Mouse (Mus musculus): Measurements from ENCODE around the gene Ganab. TPM values are rescaled to one million over a fixed set of nuclear protein-coding genes. Genes with fewer than 3 reads are reported as not detected.
A peak's percentile ranks its signal among the peaks of the same experiment; 100 is the strongest.

Gene Ganab
- polyA plus RNA-seq, 1 experiment from 2014 or later, result 109 TPM

- no peak overlapping the region for H3K9ac ChIP-seq (ENCODE audit: low read length)
- H3K4me1 ChIP-seq (ENCODE audit: control insufficient read depth, insufficient read depth, low read length), result peaks cover 5% of the 10 kb centered on the region
- H3K27me3 ChIP-seq (ENCODE audit: control insufficient read depth, insufficient read depth, low read length), result no peaks in the 10 kb centered on the region
- no peaks in the 10 kb centered on the region for H3K9me3 ChIP-seq (ENCODE audit: control insufficient read depth, low read length)
- no peak overlapping the region for H3K4me2 ChIP-seq
- no peaks in the 10 kb centered on the region for H3K36me3 ChIP-seq (ENCODE audit: control insufficient read depth, insufficient read depth, low read length)
- H3K27ac ChIP-seq (ENCODE audit: low read depth, low read length), result no peak overlapping the region
- peak; percentile 61 for DNase-seq (ENCODE audit: low spot score, missing footprints)
- WGBS, result 69% methylated on average over 2 of the region's 2 CpGs
- no peak for ATAC-seq (ENCODE audit: low FRiP score)
- no peak overlapping the region for H3K4me3 ChIP-seq (ENCODE audit: low read depth, low read length)
These were observed 38.9 kb downstream of the Ganab start for GRCm38 (mm10) chr19:8936736-8937135.

- DNase-seq (ENCODE audit: low spot score, missing footprints), result no peak
- Histone ChIP-seq H3K36me3 (ENCODE audit: control insufficient read depth, insufficient read depth, low read length) (peaks cover 5% of the 10 kb centered on the region; the same call in 1 of the 2 replicates), H3K27ac (ENCODE audit: low read depth, low read length) (no peak overlapping the region), H3K9me3 (ENCODE audit: control insufficient read depth, low read length) (no peaks in the 10 kb centered on the region), H3K27me3 (ENCODE audit: control insufficient read depth, insufficient read depth, low read length) (no peaks in the 10 kb centered on the region), H3K4me1 (ENCODE audit: control insufficient read depth, insufficient read depth, low read length) (peaks cover 15% of the 10 kb centered on the region), H3K4me2 (peak overlapping the region; percentile 73; the same call in 1 of the 2 replicates), H3K9ac (ENCODE audit: low read length) (peak overlapping the region; percentile 95), H3K4me3 (ENCODE audit: low read depth, low read length) (peak overlapping the region; percentile 98; the same call in 1 of the 2 replicates)
- 82% methylated on average over 15 of the region's 15 CpGs for WGBS
- ATAC-seq (ENCODE audit: low FRiP score), result peak; percentile 0
These were observed 42.8 kb downstream of the Ganab start for GRCm38 (mm10) chr19:8940526-8941133.

- H3K4me1 ChIP-seq (ENCODE audit: control insufficient read depth, insufficient read depth, low read length), result peaks cover 15% of the 10 kb centered on the region
- no peaks in the 10 kb centered on the region for H3K9me3 ChIP-seq (ENCODE audit: control insufficient read depth, low read length)
- peaks cover 6% of the 10 kb centered on the region; the same call in 1 of the 2 replicates for H3K36me3 ChIP-seq (ENCODE audit: control insufficient read depth, insufficient read depth, low read length)
- H3K27me3 ChIP-seq (ENCODE audit: control insufficient read depth, insufficient read depth, low read length), result no peaks in the 10 kb centered on the region
- DNase-seq (ENCODE audit: low spot score, missing footprints) (peak; percentile 91), ATAC-seq (ENCODE audit: low FRiP score) (peak; percentile 45)
- peak overlapping the region; percentile 67 for H3K27ac ChIP-seq (ENCODE audit: low read depth, low read length)
- WGBS, result 31% methylated on average over 10 of the region's 10 CpGs
- H3K4me3 ChIP-seq (ENCODE audit: low read depth, low read length), result peak overlapping the region; percentile 98
- peak overlapping the region; percentile 73 for H3K4me2 ChIP-seq
- H3K9ac ChIP-seq (ENCODE audit: low read length), result peak overlapping the region; percentile 95
These were observed 43.3 kb downstream of the Ganab start for GRCm38 (mm10) chr19:8941136-8941514.

- Histone ChIP-seq H3K4me1 (ENCODE audit: control insufficient read depth, insufficient read depth, low read length) (peaks cover 15% of the 10 kb centered on the region), H3K4me2 (peak within 1 kb of the TSS; percentile 73), H3K27ac (ENCODE audit: low read depth, low read length) (peak within 1 kb of the TSS; percentile 95), H3K36me3 (ENCODE audit: control insufficient read depth, insufficient read depth, low read length) (peaks cover 10% of the 10 kb centered on the region), H3K9me3 (ENCODE audit: control insufficient read depth, low read length) (no peaks in the 10 kb centered on the region), H3K4me3 (ENCODE audit: low read depth, low read length) (peak within 1 kb of the TSS; percentile 98), H3K9ac (ENCODE audit: low read length) (peak within 1 kb of the TSS; percentile 95), H3K27me3 (ENCODE audit: control insufficient read depth, insufficient read depth, low read length) (no peaks in the 10 kb centered on the region)
- WGBS, result under 1% methylated on average over 64 of the region's 64 CpGs
- DNase-seq (ENCODE audit: low spot score, missing footprints) (peak; percentile 100), ATAC-seq (ENCODE audit: low FRiP score) (peak; percentile 96)
These were observed 43.8 kb downstream of the Ganab start, which contains the start of gene Mta2 for GRCm38 (mm10) chr19:8941515-8942217. Gene Mta2 (plus strand): TSS chr19:8941875.

GRCm38 (mm10) chr19:8942276-8942964, 44.5 kb downstream of the Ganab start:
- H3K9me3 ChIP-seq (ENCODE audit: control insufficient read depth, low read length), result no peaks in the 10 kb centered on the region
- peaks cover 12% of the 10 kb centered on the region for H3K36me3 ChIP-seq (ENCODE audit: control insufficient read depth, insufficient read depth, low read length)
- under 1% methylated on average over 44 of the region's 46 CpGs for WGBS
- H3K27ac ChIP-seq (ENCODE audit: low read depth, low read length), result peak overlapping the region; percentile 95
- peak overlapping the region; percentile 95 for H3K9ac ChIP-seq (ENCODE audit: low read length)
- ATAC-seq (ENCODE audit: low FRiP score), result peak; percentile 66
- H3K4me1 ChIP-seq (ENCODE audit: control insufficient read depth, insufficient read depth, low read length), result peaks cover 15% of the 10 kb centered on the region
- peak overlapping the region; percentile 98 for H3K4me3 ChIP-seq (ENCODE audit: low read depth, low read length)
- H3K27me3 ChIP-seq (ENCODE audit: control insufficient read depth, insufficient read depth, low read length), result no peaks in the 10 kb centered on the region
- H3K4me2 ChIP-seq, result peak overlapping the region; percentile 73
- peak; percentile 95 for DNase-seq (ENCODE audit: low spot score, missing footprints)

GRCm38 (mm10) chr19:8943047-8943446, 45.2 kb downstream of the Ganab start:
- peak overlapping the region; percentile 98 for H3K4me3 ChIP-seq (ENCODE audit: low read depth, low read length)
- no peaks in the 10 kb centered on the region for H3K27me3 ChIP-seq (ENCODE audit: control insufficient read depth, insufficient read depth, low read length)
- no peak for ATAC-seq (ENCODE audit: low FRiP score)
- H3K36me3 ChIP-seq (ENCODE audit: control insufficient read depth, insufficient read depth, low read length), result peaks cover 19% of the 10 kb centered on the region
- peak overlapping the region; percentile 95 for H3K9ac ChIP-seq (ENCODE audit: low read length)
- H3K27ac ChIP-seq (ENCODE audit: low read depth, low read length), result no peak overlapping the region
- WGBS, result 79% methylated on average over 2 of the region's 2 CpGs
- DNase-seq (ENCODE audit: low spot score, missing footprints), result peak; percentile 82
- no peaks in the 10 kb centered on the region for H3K9me3 ChIP-seq (ENCODE audit: control insufficient read depth, low read length)
- H3K4me1 ChIP-seq (ENCODE audit: control insufficient read depth, insufficient read depth, low read length), result peaks cover 15% of the 10 kb centered on the region
- H3K4me2 ChIP-seq, result peak overlapping the region; percentile 73

- ATAC-seq (ENCODE audit: low FRiP score), result no peak
- peaks cover 15% of the 10 kb centered on the region for H3K4me1 ChIP-seq (ENCODE audit: control insufficient read depth, insufficient read depth, low read length)
- H3K27me3 ChIP-seq (ENCODE audit: control insufficient read depth, insufficient read depth, low read length), result no peaks in the 10 kb centered on the region
- DNase-seq (ENCODE audit: low spot score, missing footprints), result peak; percentile 61
- no peak overlapping the region for H3K27ac ChIP-seq (ENCODE audit: low read depth, low read length)
- no peak overlapping the region for H3K4me3 ChIP-seq (ENCODE audit: low read depth, low read length)
- H3K4me2 ChIP-seq, result no peak overlapping the region
- 83% methylated on average over 5 of the region's 5 CpGs for WGBS
- peak overlapping the region; percentile 16 for H3K9ac ChIP-seq (ENCODE audit: low read length)
- H3K9me3 ChIP-seq (ENCODE audit: control insufficient read depth, low read length), result no peaks in the 10 kb centered on the region
- H3K36me3 ChIP-seq (ENCODE audit: control insufficient read depth, insufficient read depth, low read length), result peaks cover 27% of the 10 kb centered on the region
These were observed 46.2 kb downstream of the Ganab start for GRCm38 (mm10) chr19:8944062-8944461.

GRCm38 (mm10) chr19:8944750-8945149, 46.9 kb downstream of the Ganab start:
- no peaks in the 10 kb centered on the region for H3K27me3 ChIP-seq (ENCODE audit: control insufficient read depth, insufficient read depth, low read length)
- DNase-seq (ENCODE audit: low spot score, missing footprints) (peak; percentile 94), ATAC-seq (ENCODE audit: low FRiP score) (no peak)
- 60% methylated on average over 5 of the region's 5 CpGs for WGBS
- peaks cover 15% of the 10 kb centered on the region for H3K4me1 ChIP-seq (ENCODE audit: control insufficient read depth, insufficient read depth, low read length)
- H3K27ac ChIP-seq (ENCODE audit: low read depth, low read length), result no peak overlapping the region
- H3K9ac ChIP-seq (ENCODE audit: low read length), result no peak overlapping the region
- H3K4me2 ChIP-seq, result 0 out of 2 replicates have a peak overlapping the region, but pooled peaks have one; percentile 11
- H3K4me3 ChIP-seq (ENCODE audit: low read depth, low read length), result peak overlapping the region; percentile 4; the same call in 1 of the 2 replicates
- no peaks in the 10 kb centered on the region for H3K9me3 ChIP-seq (ENCODE audit: control insufficient read depth, low read length)
- peaks cover 30% of the 10 kb centered on the region for H3K36me3 ChIP-seq (ENCODE audit: control insufficient read depth, insufficient read depth, low read length)
